Mouse (Mus musculus): ENCODE data around the gene Iglon5. TPM values are rescaled to one million over a fixed set of nuclear protein-coding genes. Genes with fewer than 3 reads are reported as not detected.

The Iglon5 gene
- total RNA-seq (2021) = 10 to 100 TPM; 46.4 to 47.7 TPM

DNA sequence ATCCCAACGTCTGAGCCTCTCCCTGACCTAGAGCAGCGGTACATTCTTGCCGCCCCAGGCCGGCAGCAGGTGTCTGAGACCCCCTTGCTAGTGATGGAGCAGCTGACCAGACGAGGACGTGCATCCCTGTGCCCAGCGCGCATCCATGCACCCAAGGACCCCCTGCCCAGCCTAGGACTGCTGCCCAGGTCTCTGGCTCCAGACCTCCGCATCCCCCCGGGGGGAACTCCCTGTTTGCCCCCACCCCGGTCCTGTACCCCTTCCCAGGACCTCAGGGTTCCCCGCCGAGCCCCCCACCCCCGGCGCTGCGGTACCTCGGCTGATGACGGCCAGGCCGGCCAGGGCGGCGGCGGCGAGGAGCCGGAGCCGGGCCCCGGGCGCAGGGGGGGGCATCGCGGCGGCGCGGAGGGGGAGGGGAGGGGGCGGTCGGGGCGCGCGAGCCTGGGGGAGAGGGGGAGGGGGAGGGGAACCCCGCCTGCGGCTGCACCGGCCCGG, at the start of gene Iglon5:
Gene Iglon5, minus strand, starts transcription at position 445 of the 495 bp plus-strand sequence.
- intact Hi-C loops (cut with DNase I) = loop anchor here (10.0 kb wide), 1 partner anchor 205 kb away; no protein-coding TSS in a partner anchor
- DNase-seq (ENCODE audit: extremely low spot score in 1 of 2, low spot score in 2 of 2) = peak in 1 of 2 experiments; percentile 58

DNA sequence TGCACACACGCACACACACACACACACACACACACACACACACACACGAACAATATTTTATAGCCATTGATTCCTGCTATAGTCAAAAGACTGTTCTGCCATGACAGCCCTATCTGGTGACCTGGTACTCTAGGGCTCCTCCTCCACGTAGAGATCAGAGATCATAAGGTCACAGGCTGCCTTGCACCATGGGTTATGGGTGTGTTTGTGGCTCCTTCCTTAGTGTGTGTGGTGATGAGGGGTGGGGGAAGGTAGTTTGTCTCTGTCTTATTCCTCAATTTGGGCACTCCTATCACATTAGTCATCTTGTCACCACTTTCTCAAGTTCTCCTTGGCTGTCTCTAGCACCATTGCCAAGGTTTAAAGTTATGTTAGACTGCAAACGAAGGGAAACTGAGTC, 48.6 kb upstream of the Iglon5 start:
- no peak for DNase-seq (ENCODE audit: extremely low spot score in 1 of 2, low spot score in 2 of 2)
- intact Hi-C loops (cut with DNase I) = no loop called here

DNA sequence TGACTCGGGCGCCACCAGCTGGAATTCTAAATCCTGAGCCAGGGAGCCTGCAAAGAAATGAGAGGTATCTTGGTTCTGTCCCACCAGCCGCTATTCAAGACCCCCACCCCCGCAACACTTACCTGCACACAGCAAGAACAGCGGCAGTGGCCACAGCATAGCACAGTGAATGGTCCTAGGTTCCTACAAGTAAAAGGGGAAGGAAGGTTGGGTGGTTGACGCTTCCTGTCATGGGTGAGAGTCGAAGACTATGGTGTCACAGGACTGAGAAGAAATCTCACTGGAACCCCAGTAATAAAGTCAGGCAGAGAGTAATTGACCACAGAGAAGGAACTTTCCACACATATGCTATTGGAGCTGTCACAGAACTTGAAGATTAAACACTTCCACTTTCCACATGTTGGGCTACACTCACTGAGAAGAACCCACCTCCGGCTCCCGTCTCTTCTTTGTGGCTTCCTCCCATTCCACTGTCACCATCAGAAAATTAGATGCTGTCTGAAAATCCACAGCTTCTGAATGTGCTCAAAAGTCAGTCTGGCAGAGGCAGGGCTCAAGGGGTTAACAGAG, 43.1 kb upstream of the Iglon5 start:
- no peak for DNase-seq (ENCODE audit: extremely low spot score in 1 of 2, low spot score in 2 of 2)
- intact Hi-C loops (cut with DNase I) = no loop called here

DNA sequence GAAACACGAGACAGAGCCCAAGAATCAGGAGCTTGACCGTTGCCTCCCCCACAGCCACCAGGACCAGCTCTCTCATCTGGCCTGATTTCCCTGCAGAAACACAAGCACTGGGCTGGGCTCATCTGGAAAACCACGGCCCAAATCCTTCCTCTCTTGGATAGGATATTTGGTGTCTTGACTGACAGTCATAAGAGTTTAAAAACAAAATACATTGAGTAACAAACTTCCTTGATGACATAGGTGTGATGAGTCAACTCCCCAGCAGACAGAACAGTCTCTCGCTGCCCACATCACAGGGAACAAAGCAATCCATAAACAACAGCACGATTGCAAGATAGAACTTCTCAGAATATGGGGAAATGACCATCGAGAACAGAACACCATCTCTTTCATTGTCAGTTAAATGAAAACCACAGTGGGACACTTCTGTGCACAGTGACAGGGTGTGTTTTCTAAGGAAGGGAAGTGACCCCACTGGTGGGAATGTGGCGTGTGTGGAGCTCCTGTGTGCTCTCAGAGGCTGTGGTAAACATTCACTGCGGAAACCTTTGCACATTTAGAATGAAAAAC, 40.4 kb upstream of the Iglon5 start:
- intact Hi-C loops (cut with DNase I) = no loop called here
- no peak for DNase-seq (ENCODE audit: extremely low spot score in 1 of 2, low spot score in 2 of 2)

DNA sequence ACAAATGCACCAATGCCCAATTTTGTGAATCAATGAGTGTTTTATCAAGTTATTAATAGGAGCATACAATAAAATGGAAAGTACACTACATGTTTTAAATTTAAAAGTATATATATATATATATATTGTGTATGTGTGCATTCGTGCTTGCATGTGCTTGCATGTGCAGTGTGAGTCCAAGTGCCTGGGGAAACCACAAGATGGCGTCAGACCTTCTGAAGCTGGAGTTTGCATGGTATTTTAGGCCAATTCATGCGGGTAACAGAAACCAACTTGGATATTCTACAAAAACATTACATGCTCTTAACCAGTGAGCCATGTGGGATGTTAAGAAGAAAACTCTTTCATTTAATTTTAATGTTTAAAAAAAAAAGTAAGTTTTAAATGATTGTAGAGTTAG, 35.4 kb upstream of the Iglon5 start:
- intact Hi-C loops (cut with DNase I) = no loop called here
- DNase-seq (ENCODE audit: extremely low spot score in 1 of 2, low spot score in 2 of 2) = no peak

DNA sequence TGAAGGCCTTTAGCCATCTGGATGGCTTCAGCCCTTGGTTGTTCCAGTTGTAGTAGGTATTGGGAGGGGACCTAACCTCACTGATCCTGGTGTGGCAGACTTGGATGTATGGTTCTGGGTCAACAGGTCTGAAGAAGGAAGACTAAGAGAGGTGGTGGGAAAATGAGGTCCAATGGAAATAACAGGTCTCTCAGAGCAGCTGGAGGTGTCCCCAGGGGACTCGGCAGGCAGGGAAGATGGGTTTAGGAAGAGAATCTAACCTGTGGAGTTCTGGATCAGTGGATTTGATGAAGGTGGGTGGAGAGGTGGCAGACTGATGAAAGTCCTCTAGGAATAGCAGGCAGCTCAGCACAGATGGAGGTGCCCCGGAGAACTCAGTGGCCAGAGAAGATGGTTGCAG, 32.9 kb upstream of the Iglon5 start:
- DNase-seq (ENCODE audit: extremely low spot score in 1 of 2, low spot score in 2 of 2) = no peak
- intact Hi-C loops (cut with DNase I) = no loop called here

DNA sequence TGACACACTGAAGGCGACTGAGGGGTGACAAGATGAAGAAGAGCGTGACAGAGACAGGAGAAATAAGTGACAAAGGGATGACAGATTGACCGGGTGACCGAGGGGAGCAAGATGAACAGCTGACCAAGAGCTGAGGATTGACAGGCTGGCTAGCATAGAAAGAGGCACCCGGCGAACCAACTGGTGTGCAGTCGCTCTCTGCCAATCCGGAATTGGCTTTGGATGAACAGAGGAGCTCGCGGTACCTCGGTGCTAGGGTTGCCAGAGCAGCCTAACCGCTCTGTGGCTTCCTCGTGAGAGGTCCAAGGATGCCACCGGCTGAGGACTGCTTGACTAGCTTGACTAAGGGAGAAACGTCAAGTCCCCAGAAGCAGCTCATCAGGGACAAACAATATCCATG, 28.5 kb upstream of the Iglon5 start:
- DNase-seq (ENCODE audit: extremely low spot score in 1 of 2, low spot score in 2 of 2) = no peak
- intact Hi-C loops (cut with DNase I) = no loop called here

DNA sequence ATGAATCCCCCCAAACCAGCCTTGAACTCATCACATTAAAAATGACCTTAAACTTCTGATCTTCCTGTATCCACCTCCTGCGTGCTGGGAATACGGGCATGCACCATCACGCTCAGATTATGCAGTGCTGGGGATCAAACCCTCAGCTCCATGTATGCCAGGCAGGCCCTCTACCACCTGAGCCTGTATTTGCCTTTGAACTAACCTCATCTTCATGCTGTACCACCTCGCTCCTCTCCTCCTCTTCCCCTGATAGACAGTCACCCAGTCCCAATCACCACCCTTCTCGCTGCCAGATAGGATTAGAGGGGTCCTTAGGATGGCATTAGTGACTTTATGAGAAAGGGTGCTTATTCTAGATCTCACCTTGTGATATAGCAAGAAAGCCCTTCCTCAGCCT, 25.2 kb upstream of the Iglon5 start:
- intact Hi-C loops (cut with DNase I) = no loop called here
- DNase-seq (ENCODE audit: extremely low spot score in 1 of 2, low spot score in 2 of 2) = no peak

DNA sequence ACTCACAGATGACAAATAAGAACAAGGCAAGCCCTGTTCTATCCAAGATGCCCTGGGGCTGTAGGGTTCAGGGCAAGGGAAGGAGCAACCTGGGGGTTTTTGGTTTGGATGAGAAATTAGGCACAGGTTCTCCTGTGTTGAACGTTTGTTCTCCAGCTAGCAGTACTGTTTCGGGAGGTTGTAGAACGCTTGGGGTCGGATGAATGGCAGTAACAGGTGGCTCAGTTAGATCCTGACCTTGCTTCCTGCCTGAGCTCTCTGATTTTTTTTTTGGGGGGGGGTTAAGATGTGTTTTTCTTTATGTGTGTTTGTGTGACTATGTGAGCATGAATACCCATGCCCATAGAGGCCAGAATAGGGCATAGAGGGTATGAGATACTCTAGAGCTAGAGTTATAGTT, 22.6 kb upstream of the Iglon5 start:
- intact Hi-C loops (cut with DNase I) = no loop called here
- no peak for DNase-seq (ENCODE audit: extremely low spot score in 1 of 2, low spot score in 2 of 2)

DNA sequence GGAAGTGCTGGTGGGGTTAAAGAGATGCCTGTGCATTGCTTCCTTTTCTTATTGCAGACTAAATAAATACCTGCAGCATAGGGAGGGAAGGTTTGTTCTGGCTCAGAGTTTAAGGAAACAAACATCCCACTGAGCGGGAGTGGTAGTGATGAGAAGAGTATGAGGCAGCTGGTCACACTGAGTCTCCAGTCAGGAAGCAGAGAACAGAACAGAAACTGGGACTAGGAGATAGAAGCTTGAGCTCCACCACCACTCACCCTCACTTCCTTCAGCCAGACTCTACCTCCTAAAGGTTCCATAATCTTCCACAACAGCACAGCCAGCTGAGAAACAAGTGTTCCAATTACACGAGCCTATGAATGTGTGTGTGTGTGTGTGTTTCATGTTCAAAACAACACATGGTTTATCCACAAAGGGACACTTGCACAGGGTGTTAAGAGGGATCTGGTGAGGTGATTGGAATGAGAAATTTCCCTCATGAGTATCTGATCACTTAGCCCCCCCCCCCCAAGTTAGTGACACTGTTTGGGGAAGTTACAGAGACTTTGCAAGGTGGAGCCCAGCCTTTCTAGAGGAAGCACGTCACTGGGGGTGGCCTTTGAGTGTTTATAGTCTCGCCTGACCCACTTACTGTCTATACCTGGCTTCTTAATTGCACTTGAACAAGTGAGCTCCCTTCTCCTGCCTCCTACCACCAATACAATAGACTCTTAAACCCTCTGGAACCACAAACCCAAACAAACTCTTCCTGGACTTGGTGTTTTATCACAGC, 22.0 kb upstream of the Iglon5 start:
- no peak for DNase-seq (ENCODE audit: extremely low spot score in 1 of 2, low spot score in 2 of 2)
- intact Hi-C loops (cut with DNase I) = no loop called here

DNA sequence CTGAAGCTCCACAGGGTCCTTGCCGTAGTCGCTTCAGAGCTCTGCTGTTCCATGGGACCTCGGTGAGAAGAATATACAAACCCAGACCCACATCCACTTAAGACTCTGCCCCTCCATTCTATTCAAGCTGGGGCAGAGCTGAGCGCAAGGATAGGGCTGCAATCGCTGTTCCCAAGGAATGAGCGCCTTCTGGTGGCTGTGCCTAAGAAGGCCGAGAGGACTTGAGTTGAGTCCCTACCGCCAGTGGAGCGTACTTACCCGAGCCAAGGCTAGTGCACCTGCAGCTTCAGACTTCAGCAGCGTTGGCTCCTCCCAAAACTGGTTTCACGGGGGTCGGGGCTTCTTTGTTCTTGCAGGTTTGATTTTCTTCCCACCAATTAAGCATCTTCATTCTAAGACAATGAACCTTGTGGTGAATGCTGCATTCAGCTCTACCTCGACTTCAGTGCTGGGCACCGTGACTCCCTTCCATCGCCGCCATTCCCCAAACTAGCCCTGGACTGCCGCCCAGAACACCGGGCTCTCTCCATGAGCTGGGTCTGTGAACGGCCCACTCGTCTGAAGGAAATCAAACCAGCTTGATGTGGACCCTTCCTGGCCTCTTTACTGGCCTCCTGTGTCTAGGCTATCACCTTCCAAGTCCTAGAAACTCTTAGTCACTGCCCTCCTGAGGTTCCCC, 5.6 kb upstream of the Iglon5 start:
- peak in 1 of 2 experiments; percentile 74 for DNase-seq (ENCODE audit: extremely low spot score in 1 of 2, low spot score in 2 of 2)
- intact Hi-C loops (cut with DNase I) = loop anchor here (1.0 to 10.0 kb wide), 2 partner anchors 72 to 211 kb away; no protein-coding TSS in a partner anchor

DNA sequence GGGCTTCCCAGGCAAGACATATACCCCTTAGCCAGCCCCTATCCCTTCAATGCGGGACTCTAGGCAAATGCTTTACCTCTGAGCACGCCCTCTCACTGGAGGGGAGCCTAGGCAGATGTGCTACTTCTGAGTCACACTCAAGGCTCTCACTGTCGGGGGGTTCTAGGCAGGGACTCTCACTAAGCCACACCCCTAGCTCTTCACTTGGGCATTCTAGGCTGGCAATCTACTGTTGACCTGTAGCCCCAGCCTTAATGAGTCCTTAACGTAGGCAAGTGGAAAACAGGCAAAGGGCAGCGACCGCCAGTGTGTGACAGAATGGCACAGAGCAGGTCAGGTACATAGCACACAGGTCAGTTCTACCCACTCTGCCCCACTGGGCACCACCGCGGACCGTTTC, 986 bp upstream of the Iglon5 start:
- DNase-seq (ENCODE audit: extremely low spot score in 1 of 2, low spot score in 2 of 2) = no peak
- intact Hi-C loops (cut with DNase I) = loop anchor here (10.0 kb wide), 1 partner anchor 206 kb away; no protein-coding TSS in a partner anchor

DNA sequence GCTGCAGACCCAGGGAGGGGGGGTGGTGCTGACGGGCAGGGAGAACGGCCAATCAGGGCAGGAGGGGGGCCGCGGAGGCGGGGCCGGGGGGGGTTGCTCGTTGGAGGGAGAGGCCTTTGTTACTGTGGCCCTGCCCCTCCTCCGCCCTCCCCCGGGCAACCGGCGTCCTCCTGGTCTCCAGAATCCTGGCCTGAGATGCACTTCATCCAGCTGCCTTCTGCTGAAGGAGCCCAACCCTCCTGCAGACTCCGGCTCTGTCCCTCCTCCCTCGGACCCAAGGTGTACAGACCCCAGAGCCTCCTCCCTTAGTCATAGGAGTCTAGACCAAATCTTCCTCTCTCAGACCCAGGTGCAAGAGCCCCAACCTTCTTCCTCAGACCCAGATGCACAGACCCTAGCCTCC, 308 bp upstream of the Iglon5 start:
- intact Hi-C loops (cut with DNase I) = loop anchor here (10.0 kb wide), 1 partner anchor 205 kb away; no protein-coding TSS in a partner anchor
- DNase-seq (ENCODE audit: extremely low spot score in 1 of 2, low spot score in 2 of 2) = peak; percentile 60 to 91

DNA sequence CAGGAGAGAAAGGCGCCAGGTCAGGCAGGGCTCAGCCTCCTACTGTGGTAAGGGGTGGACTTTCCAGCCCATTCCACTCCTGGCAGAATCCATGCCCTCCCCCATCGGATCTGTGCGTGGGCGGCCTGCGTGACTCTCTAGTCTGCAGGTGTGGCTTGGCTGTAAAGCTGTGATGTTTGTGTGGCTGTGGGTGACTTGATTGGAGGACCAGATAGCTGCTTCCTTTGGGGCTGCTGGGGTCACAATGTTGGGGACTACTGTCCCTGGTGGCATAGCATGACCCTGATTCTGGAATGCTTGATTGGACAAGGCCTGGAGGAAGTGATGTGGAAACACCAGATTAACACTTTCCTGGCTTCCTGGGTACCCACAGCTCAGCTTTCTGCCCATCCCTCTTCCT, 1.2 kb downstream of the Iglon5 start:
- intact Hi-C loops (cut with DNase I) = no loop called here
- peak in 1 of 2 experiments; percentile 65 for DNase-seq (ENCODE audit: extremely low spot score in 1 of 2, low spot score in 2 of 2)

DNA sequence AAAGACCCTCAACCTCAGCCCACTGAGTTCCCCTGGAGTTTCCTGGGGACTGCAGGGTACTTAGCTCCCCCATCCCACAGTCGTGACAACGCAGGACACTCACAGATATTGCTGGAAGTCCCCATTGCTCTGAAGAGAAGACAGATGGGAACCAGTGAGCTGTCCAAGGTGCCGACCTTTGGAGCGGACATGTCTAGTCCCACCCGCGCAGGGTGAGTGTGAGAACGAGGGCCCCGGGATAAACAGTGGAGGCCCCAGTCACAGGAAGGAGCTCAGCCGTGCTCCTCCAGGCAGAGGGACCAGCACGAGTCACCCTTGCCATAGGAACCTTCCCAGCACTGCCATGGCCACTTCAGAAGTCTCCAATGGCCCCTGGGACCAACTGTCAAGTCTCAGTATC, 6.6 kb downstream of the Iglon5 start:
- intact Hi-C loops (cut with DNase I) = no loop called here
- no peak for DNase-seq (ENCODE audit: extremely low spot score in 1 of 2, low spot score in 2 of 2)

DNA sequence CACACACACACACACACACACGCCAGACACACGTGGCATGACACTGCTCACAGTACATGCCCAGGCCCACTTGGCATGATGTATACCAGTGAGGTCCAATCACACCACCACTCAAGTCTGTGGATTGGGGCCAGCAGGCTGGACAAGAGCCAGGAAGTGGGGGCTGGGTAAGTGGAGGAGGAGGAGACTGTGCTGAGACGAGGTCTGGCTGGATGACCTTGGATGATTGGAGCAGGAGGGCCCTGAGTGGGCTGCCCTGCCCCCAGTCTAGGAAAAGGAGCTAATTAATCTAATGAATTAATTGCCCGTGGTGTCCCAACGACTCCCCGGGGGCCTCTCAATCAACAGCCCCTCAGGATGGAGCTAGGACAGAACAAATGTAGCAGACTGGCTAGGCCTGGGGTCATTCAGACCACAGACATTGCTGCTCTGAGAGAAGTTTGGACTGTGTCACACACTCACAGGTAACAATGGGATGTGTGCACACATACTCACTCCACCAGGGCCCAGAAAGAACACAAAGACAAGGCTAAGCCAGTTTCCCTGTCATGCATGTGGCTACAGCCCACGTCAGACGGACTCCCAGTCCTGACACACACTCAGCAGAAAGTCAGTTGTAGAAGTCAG, 7.7 kb downstream of the Iglon5 start:
- intact Hi-C loops (cut with DNase I) = no loop called here
- peak in 1 of 2 experiments; percentile 76 for DNase-seq (ENCODE audit: extremely low spot score in 1 of 2, low spot score in 2 of 2)

DNA sequence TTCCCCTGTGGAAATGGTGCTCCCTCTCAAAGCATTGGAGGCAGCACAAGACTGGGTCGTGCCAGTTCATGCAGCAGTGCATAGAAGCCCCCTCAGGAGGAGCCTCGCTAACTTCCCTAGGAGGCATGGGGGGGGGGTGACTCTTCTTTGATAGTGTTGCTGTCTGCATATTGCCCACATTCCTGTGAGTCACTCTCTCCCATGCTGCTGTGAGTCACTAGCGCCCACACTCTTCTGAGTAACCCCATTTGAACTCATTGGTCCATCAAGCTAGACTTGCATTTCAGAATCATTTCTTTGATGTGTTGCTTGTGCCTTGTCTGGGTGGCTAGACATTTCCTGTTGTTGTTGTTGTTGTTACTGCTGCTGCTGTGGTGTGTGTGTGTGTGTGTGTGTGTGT, 8.7 kb downstream of the Iglon5 start:
- DNase-seq (ENCODE audit: extremely low spot score in 1 of 2, low spot score in 2 of 2) = no peak
- intact Hi-C loops (cut with DNase I) = no loop called here

DNA sequence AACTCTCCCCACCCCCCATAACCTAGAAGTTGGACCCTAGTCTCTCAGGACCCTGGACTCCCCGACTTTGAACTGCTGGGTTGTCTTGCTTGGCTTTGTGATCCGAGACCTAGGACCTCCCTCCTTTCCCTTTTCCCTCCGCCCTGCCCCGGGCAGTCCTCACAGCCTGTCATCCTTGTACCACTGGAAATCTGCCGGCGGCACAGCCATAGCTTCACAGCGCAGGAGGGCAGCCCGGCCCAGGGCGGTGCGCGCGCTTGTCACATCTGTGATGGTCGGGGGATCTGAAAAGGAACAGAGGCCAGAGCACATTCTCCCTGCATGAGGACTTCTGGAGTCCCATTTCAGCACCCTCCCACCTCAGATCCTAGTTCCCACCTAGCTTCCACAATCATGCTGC, 13.5 kb downstream of the Iglon5 start:
- no peak for DNase-seq (ENCODE audit: extremely low spot score in 1 of 2, low spot score in 2 of 2)
- intact Hi-C loops (cut with DNase I) = no loop called here

DNA sequence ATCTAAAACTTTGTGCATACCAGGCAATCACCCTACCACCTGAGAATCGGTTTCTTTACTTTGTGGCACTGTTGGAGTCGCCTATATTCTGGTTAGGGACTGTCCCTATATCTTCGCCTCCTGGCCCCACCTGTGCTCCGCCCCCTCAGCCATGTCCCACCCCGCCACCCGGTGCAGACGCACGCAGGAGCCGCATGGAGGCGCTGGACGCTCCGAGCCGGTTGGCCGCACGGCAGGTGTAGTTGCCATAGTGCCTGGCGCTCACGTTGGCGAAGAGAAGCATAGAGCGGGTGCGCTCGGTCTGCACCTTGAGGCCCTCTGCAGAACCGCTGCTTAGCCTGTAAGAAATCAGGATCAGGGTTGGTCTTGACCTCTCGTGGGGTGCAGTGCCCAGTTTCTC, 14.2 kb downstream of the Iglon5 start:
- intact Hi-C loops (cut with DNase I) = no loop called here

More for the DNA sequence above, 14.2 kb downstream of the Iglon5 start:
- DNase-seq (ENCODE audit: extremely low spot score in 1 of 2, low spot score in 2 of 2) = no peak

Data from left cerebral cortex, postnatal 10 days (tissue).